Mouse (Mus musculus): Measurements from ENCODE around the gene Ucp2.

Gene Ucp2

GRCm38 (mm10) chr7:100504740-100505487 lies 11.8 kb downstream of the Ucp2 start:
- no peak for DNase-seq

DNA sequence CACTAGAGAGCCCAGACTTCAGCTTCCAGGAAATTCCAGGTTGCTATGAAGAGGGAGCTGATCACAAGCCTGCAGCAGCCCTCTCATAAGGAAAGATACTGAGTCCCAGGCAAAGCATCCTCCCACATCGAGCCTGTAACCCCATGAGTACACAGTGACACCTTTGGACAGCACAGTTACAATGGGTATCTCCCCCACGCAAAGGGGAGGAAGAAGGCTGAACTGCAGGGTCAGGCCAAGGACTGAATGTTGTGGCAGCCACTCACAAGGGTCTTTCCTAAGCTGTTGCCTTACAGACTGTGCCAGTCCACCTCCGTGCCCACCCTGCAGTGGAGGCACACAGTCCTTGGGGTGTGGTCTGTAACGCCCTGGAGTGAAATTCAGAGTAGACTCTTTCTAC lies 13.4 kb downstream of the Ucp2 start:
- no peak for DNase-seq

- DNase-seq, result no peak
Observed at GRCm38 (mm10) chr7:100508670-100509069, 15.5 kb downstream of the Ucp2 start.

- no peak for DNase-seq
Observed at GRCm38 (mm10) chr7:100511602-100512001, 18.5 kb downstream of the Ucp2 start.

GRCm38 (mm10) chr7:100514573-100514972 lies 21.4 kb downstream of the Ucp2 start, which contains the start of gene Dnajb13:
Gene Dnajb13, minus strand, starts transcription at chr7:100514960.
- no peak for DNase-seq

GRCm38 (mm10) chr7:100520204-100520603 lies 27.1 kb downstream of the Ucp2 start:
- DNase-seq, result no peak

GRCm38 (mm10) chr7:100520663-100521285 lies 27.6 kb downstream of the Ucp2 start:
- DNase-seq, result peak; percentile 78

GRCm38 (mm10) chr7:100522222-100522621 lies 29.1 kb downstream of the Ucp2 start:
- no peak for DNase-seq

DNA sequence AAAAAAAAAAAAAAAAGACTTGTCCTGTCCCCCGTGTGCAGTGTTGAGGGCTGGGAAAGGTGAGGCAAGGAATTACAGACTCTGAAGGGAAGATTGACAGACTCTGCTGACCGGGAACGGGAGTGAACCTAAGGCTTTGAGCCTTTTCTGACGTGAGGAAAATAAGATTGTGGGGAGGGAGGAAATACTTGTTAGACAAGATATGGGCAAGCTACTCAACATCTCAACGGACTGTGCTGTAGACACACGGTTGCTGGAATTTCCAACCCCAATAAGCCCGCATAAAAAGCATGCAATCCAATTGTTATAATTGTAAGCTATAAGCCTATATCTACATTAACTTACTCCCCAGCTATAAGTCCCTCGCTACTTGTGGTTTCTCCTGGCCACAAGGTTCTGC lies 31.5 kb downstream of the Ucp2 start:
- DNase-seq, result no peak

DNA sequence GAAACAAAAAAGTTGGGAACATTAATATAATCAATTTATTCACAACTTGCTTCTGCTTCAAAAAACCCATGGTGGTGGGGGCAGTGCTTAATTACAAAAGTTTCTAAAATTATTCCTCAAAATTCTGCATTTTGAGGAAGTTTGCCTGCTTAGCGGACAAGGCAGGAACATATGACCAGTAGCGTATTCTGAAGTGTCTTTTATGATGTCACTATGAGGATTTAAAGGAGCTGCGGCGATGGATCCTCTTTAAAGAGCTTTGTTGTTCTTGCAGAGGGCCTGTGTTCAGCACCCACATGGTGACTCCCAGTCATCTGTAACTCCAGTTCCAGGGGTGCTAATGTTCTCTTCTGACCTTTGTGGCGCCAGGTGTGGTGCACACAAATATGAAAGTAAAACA lies 37.6 kb downstream of the Ucp2 start:
- no peak for DNase-seq

- DNase-seq, result no peak
Observed at GRCm38 (mm10) chr7:100533503-100533902, 40.4 kb downstream of the Ucp2 start.

DNA sequence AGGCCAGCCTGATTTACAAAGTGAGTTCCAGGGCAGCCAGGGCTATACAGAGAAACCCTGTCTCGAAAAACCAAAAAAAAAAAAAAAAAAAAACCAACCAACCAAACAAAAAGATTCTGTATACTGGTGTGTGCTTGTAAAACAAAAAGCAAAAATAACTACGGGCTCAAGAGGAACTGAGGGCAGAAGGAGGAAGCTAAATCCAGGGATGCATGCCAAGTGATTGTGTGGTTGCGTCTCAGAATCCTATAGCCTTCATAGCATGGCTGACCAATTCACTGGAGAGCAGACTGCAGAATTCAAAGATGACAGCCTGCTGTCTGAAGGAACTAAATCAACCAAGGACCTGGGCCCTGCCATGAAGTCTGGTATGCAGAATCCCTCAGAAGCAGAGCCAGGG lies 41.1 kb downstream of the Ucp2 start:
- no peak for DNase-seq

GRCm38 (mm10) chr7:100535831-100536230 lies 42.7 kb downstream of the Ucp2 start:
- DNase-seq, result no peak

- DNase-seq, result peak; percentile 90
Observed at GRCm38 (mm10) chr7:100536804-100537518, 43.8 kb downstream of the Ucp2 start, which contains the start of gene Coa4. Gene Coa4, plus strand, starts transcription at chr7:100537071.

DNA sequence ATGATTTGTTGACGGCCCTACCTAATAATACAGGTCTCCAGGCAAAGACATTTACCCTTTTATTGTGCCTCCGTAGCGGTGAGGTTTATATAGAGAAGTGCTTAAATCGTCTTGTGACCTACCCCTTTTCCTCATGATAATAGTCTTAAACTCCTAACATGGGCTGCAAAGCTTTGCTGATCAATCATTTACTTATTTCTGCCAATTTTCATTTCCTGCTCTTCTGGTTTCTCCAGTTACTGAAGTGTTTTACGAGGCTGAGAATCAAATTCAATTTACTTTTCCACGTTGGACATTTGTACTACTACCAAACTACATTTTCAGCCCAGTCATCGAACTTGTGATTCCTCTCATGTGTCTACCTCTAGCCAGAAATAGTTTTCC lies 44.4 kb downstream of the Ucp2 start:
- DNase-seq, result no peak

GRCm38 (mm10) chr7:100539516-100539915 lies 46.4 kb downstream of the Ucp2 start:
- DNase-seq, result no peak

GRCm38 (mm10) chr7:100544437-100544836 lies 51.3 kb downstream of the Ucp2 start:
- DNase-seq, result no peak

DNA sequence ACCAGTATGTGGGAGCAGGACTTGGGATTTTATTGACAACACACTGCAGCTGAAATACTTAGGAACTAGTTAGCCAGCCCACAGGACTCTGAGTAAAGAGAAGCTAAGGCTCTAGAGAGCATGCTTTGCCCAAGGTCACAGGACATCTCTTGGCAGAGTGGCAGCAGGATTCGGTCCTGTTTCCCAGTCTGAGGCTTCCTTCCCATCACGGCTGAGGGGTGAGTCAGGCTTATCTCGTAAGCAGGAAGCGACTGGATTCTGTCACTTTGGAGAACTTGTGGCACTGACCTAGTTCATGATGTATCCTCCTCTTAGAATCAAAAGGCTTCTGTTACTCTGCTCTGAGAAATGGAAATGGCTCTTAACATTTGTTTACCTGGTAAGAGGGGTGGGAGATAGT lies 54.5 kb downstream of the Ucp2 start:
- no peak for DNase-seq

DNA sequence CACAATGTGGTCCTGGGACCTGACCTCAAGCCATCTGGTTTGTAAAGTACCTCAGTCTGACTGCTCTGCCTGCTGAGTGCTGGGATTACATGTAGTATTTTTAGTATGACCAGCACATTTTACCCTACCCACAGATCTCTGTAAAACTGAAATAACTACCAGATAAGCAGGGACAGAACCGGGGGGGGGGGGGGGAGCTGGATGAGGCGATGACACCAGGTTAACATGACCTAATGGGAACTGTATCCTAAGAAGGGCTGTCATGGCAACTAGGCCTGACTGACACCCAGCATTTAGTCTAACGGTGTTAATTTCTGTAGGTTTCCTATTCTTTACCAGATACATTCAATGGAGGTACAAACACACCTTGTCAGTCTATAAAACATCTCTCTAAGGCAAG lies 56.7 kb downstream of the Ucp2 start:
- DNase-seq, result no peak

DNA sequence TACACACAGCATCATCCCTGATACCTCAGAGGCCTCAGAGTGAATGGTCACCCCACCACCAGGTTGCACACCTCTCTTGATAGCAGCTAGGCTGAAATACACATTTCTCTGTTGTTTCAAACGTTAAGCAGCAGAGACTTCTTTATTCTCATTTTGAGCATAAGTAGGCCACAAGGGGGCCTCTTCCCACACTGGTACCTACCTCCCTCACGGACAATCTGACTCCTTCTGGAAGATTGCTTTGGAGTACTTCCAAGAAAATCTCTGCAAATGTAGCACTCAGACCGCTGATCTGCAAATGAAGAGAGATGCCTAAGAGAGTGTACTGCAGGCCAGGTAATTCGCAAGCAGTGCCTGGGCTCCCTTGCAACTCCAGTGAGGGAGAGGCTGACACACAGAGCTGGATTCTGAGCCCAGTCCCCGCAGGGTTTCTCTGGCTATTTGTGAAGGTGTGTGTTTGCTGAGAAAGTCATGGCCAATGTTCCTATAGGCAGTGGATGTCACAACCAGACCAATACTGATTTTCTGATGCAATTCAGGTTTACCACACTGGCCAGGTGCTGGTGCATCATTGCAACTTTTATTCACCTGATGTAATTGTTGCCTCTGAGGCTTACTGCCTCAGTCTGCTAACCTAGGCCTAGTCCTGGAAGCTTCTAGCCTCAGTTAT lies 57.3 kb downstream of the Ucp2 start:
- DNase-seq, result peak; percentile 77

All from cerebellum, adult 9-10 months (tissue).